Mouse (Mus musculus): Measurements from ENCODE around the gene Lhfpl5. TPM values are rescaled to one million over a fixed set of nuclear protein-coding genes. Genes with fewer than 3 reads are reported as not detected.

Gene Lhfpl5
- polyA plus RNA-seq, 2 experiments from 2014 or later, result 1.1 to 1.3 TPM

DNA sequence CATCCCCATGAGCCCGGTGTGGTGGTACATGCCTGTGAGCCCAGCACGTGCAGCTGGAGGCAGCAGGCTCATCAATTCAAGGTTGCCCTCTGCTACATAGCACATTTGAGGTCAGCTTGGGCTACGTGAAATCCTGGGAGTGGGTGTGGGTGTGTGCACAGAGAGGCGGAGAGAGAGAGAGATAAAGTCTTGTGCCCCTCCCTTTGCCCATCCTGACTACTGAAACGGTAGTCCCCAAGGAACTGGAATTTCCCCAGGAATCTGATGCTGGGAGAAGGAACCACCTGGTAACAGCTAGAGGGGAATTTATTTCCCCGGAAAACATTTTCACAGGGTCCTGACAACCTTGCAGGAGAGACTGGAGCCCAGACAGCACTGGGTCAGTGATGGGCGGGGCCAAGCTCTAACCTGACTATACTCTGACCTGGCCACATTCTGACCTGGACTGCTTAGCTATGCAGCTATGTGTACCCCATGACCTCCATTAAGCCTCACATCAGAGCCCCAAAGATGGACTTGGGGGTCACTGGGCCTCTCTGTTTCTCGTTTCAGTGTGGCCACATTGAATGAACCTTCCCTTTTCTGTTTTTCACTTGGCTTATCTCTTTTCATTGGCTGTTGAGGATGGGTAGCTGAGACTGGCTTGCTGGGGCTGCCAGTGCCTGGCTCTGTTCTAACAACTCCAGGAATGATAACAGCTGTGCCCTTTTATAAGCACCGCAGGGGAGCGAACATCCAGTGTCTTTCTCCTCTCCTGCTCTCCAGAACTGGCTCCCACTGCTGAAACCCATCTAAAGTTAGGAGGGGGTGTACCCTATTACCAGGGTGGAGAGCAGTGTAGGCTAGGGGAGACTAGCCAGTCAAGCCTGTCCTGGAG is 53.0 kb downstream of the Lhfpl5 start:
- ATAC-seq, result no peak

DNA sequence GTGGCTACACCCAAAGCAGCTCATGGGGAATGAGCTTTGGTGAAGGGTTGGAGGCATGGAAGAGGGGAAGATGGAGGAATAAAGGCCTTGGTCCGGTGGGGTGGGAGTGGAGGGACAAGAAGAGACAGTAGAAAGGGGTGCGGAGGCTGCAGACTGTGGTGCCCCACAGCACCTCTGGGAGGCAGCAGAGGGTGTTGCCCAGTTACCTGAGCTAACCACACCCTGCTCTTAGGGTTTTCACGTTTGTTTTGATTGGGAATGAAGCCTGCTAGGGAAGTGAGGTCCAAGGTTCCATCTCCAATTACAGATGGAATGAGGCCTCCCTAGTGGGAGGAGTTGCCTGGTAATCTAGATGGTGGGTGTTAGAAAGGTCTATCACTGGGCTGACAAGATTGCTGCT is 53.7 kb downstream of the Lhfpl5 start:
- ATAC-seq, result no peak

Other genes with a start within 250 kb of the Lhfpl5 start
- gene Rpl10a, start 247.2 kb upstream of the Lhfpl5 start, polyA plus RNA-seq (2017; shearing (Covaris generic)), result 100 to 1,000 TPM; 798 to 811 TPM
- gene Tead3, start 224.8 kb upstream of the Lhfpl5 start, polyA plus RNA-seq (2017; shearing (Covaris generic)), result not detected
- gene Tulp1, start 210.4 kb upstream of the Lhfpl5 start, polyA plus RNA-seq (2017; shearing (Covaris generic)), result under 1 TPM in 1 of 2 experiments, not detected in 1; 0.34 TPM
- gene Fkbp5, start 58.1 kb upstream of the Lhfpl5 start, polyA plus RNA-seq (2017; shearing (Covaris generic)), result 10 to 100 TPM; 17.4 to 17.8 TPM
- not detected for gene Armc12, start 44.8 kb upstream of the Lhfpl5 start, polyA plus RNA-seq (2017; shearing (Covaris generic))
- not detected for gene Clpsl2, start 26.2 kb upstream of the Lhfpl5 start, polyA plus RNA-seq (2017; shearing (Covaris generic))
- not detected for gene Clps, start 14.9 kb upstream of the Lhfpl5 start, polyA plus RNA-seq (2017; shearing (Covaris generic))
- 100 to 1,000 TPM; 204 to 234 TPM for gene Srpk1, start 47.1 kb downstream of the Lhfpl5 start, polyA plus RNA-seq (2017; shearing (Covaris generic))
- gene Slc26a8, start 114.6 kb downstream of the Lhfpl5 start, polyA plus RNA-seq (2017; shearing (Covaris generic)), result under 1 TPM in 1 of 2 experiments, not detected in 1; 0.32 TPM
- 10 to 100 TPM; 17.8 to 20.7 TPM for gene Mapk14, start 115.7 kb downstream of the Lhfpl5 start, polyA plus RNA-seq (2017; shearing (Covaris generic))
- gene AC170998.1, start 150.4 kb downstream of the Lhfpl5 start, polyA plus RNA-seq (2017; shearing (Covaris generic)), result 10 to 100 TPM; 10.1 TPM
- not detected for gene Mapk13, start 193.7 kb downstream of the Lhfpl5 start, polyA plus RNA-seq (2017; shearing (Covaris generic))
- 1 to 10 TPM; 1.1 to 2.2 TPM for gene Brpf3, start 225.4 kb downstream of the Lhfpl5 start, polyA plus RNA-seq (2017; shearing (Covaris generic))